Mouse (Mus musculus): ENCODE measurements around the gene Irf9. TPM values are rescaled to one million over a fixed set of nuclear protein-coding genes. Genes with fewer than 3 reads are reported as not detected.

Gene Irf9
- polyA plus RNA-seq, 1 experiment from 2014 or later: 11.6 TPM

DNA sequence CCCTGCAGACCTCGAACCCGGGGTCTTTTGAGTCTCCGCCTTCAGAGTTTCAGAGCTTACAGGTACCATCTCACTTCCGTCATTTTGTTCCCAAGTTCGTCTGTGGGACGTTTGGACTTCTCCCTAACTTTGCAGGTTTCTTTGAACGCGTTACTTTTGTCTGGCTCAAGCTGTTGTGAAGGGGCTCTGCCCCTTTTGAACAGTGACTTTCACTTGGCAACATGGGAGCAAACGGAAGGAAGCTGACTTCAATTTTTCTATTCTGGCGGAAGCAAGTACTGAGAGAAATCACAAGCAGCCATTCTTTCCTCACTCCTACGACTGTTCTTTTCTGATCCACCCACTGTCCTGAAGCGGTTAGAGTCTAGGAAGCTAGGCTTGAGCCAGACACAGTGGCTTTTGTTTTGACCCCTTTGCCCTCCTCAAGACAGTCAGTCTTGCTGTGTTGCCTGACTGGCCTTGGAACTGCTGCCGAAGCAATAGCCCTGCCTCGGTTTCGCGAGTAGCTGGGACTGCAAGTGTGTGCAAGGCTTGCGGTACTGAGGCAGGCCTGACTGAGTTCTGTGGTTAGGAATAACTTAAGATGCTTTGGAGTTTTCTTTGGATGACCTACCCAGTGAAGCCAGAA is 41.0 kb downstream of the Irf9 start:
- Histone ChIP-seq H3K4me1 (peaks cover 20% of the 10 kb centered on the region), H3K9ac (peak overlapping the region; percentile 99; the same call in 1 of the 2 replicates), H3K27ac (peak overlapping the region; percentile 96; the same call in 1 of the 2 replicates), H3K4me3 (replicated peaks) (peak overlapping the region; percentile 96), H3K27me3 (replicated peaks) (no peaks in the 10 kb centered on the region), H3K9me3 (no peaks in the 10 kb centered on the region), H3K36me3 (peaks cover 15% of the 10 kb centered on the region; the same call in 1 of the 2 replicates), H3K4me2 (peak overlapping the region; percentile 74)
- WGBS: 19% methylated on average over 17 of the region's 17 CpGs
- no peak for ATAC-seq (ENCODE audit: insufficient read depth, low FRiP score, low read depth)

DNA sequence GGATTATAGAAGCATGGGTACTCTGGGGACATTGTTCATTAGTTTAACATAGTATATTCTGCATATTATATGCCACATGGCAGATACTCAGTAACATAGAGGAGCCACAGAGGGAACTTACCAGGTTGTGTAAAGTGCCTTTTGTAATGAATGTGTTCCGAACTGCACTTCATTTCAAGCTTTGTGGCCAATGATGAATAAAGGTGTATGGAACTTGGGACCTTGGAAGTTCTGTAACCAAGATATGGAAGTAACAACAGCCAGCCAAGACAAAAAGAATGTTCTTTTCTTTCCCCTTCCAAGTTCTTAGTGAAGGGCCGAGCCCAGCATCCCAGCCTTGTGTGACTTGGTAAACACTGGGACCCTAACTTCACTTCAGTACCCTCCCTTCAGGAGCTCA is 46.5 kb downstream of the Irf9 start, which contains the start of gene Tssk4:
Gene Tssk4, plus strand, starts transcription at position 301 of the 400 bp plus-strand sequence.
- no peak for ATAC-seq (ENCODE audit: insufficient read depth, low FRiP score, low read depth)
- no peak within 1 kb of the TSS for H3K9ac ChIP-seq
- WGBS: 93% methylated on average over 2 of the region's 2 CpGs
- no peak within 1 kb of the TSS for H3K4me2 ChIP-seq
- no peaks in the 10 kb centered on the region for H3K27me3 ChIP-seq (replicated peaks)
- H3K27ac ChIP-seq: no peak within 1 kb of the TSS
- H3K36me3 ChIP-seq: no peaks in the 10 kb centered on the region
- peaks cover 6% of the 10 kb centered on the region for H3K4me1 ChIP-seq
- H3K4me3 ChIP-seq (replicated peaks): no peak within 1 kb of the TSS
- H3K9me3 ChIP-seq: no peaks in the 10 kb centered on the region

GRCm38 (mm10) chr14:55651528-55651927 is 48.2 kb downstream of the Irf9 start:
- 87% methylated on average over 7 of the region's 7 CpGs for WGBS
- no peak for ATAC-seq (ENCODE audit: insufficient read depth, low FRiP score, low read depth)

GRCm38 (mm10) chr14:55656935-55657334 is 53.6 kb downstream of the Irf9 start:
- Histone ChIP-seq H3K27me3 (replicated peaks) (no peaks in the 10 kb centered on the region), H3K36me3 (no peaks in the 10 kb centered on the region; the same call in 1 of the 2 replicates), H3K9me3 (no peaks in the 10 kb centered on the region), H3K27ac (no peak overlapping the region), H3K4me3 (replicated peaks) (no peak overlapping the region), H3K9ac (no peak overlapping the region), H3K4me1 (peaks cover 5% of the 10 kb centered on the region; the same call in 1 of the 2 replicates), H3K4me2 (no peak overlapping the region)
- ATAC-seq (ENCODE audit: insufficient read depth, low FRiP score, low read depth): no peak
- 80% methylated on average over 3 of the region's 3 CpGs for WGBS

More at GRCm38 (mm10) chr14:55651528-55651927, 48.2 kb downstream of the Irf9 start:
- H3K27ac ChIP-seq: no peak overlapping the region
- no peaks in the 10 kb centered on the region for H3K27me3 ChIP-seq (replicated peaks)
- no peak overlapping the region for H3K9ac ChIP-seq
- no peaks in the 10 kb centered on the region for H3K9me3 ChIP-seq
- H3K4me2 ChIP-seq: no peak overlapping the region
- no peaks in the 10 kb centered on the region for H3K36me3 ChIP-seq
- no peak overlapping the region for H3K4me3 ChIP-seq (replicated peaks)
- no peaks in the 10 kb centered on the region for H3K4me1 ChIP-seq

GRCm38 (mm10) chr14:55658011-55658410 is 54.6 kb downstream of the Irf9 start:
- Histone ChIP-seq H3K9me3 (no peaks in the 10 kb centered on the region), H3K4me1 (peaks cover 5% of the 10 kb centered on the region; the same call in 1 of the 2 replicates), H3K27me3 (replicated peaks) (no peaks in the 10 kb centered on the region), H3K36me3 (peaks cover 3% of the 10 kb centered on the region; the same call in 1 of the 2 replicates), H3K4me3 (replicated peaks) (no peak overlapping the region), H3K4me2 (no peak overlapping the region), H3K27ac (no peak overlapping the region), H3K9ac (no peak overlapping the region)
- ATAC-seq (ENCODE audit: insufficient read depth, low FRiP score, low read depth): 0 out of 2 replicates have a peak, but pooled peaks have one; percentile 8
- 92% methylated on average over 5 of the region's 5 CpGs for WGBS

Other genes starting within 250 kb of the Irf9 start
- gene Dhrs4, start 124.8 kb upstream of the Irf9 start, polyA plus RNA-seq (2015; fragmentation: Nextera tagmentation; extraction: Ambion mirVana): 121 TPM in 2 replicates
- 2.1 and 2.2 TPM in 2 replicates for gene Carmil3, start 112.9 kb upstream of the Irf9 start, polyA plus RNA-seq (2015; fragmentation: Nextera tagmentation; extraction: Ambion mirVana)
- 0.23 and 0.42 TPM in 2 replicates for gene Cpne6, start 93.1 kb upstream of the Irf9 start, polyA plus RNA-seq (2015; fragmentation: Nextera tagmentation; extraction: Ambion mirVana)
- not detected in 2 replicates for gene Nrl, start 78.6 kb upstream of the Irf9 start, polyA plus RNA-seq (2015; fragmentation: Nextera tagmentation; extraction: Ambion mirVana)
- gene Pck2, start 63.3 kb upstream of the Irf9 start, polyA plus RNA-seq (2015; fragmentation: Nextera tagmentation; extraction: Ambion mirVana): 48.5 and 52.8 TPM in 2 replicates
- 63.6 and 75.7 TPM in 2 replicates for gene Dcaf11, start 43.6 kb upstream of the Irf9 start, polyA plus RNA-seq (2015; fragmentation: Nextera tagmentation; extraction: Ambion mirVana)
- 1.2 and 1.4 TPM in 2 replicates for gene A730061H03Rik, start 43.2 kb upstream of the Irf9 start, polyA plus RNA-seq (2015; fragmentation: Nextera tagmentation; extraction: Ambion mirVana)
- 0.50 and 1.2 TPM in 2 replicates for gene Fitm1, start 28.0 kb upstream of the Irf9 start, polyA plus RNA-seq (2015; fragmentation: Nextera tagmentation; extraction: Ambion mirVana)
- 159 and 176 TPM in 2 replicates for gene Psme1, start 25.4 kb upstream of the Irf9 start, polyA plus RNA-seq (2015; fragmentation: Nextera tagmentation; extraction: Ambion mirVana)
- 9.4 and 11.2 TPM in 2 replicates for gene Emc9, start 18.3 kb upstream of the Irf9 start, polyA plus RNA-seq (2015; fragmentation: Nextera tagmentation; extraction: Ambion mirVana)
- 265 and 289 TPM in 2 replicates for gene Psme2, start 12.5 kb upstream of the Irf9 start, polyA plus RNA-seq (2015; fragmentation: Nextera tagmentation; extraction: Ambion mirVana)
- 16.7 and 18.4 TPM in 2 replicates for gene Rnf31, start 11.9 kb upstream of the Irf9 start, polyA plus RNA-seq (2015; fragmentation: Nextera tagmentation; extraction: Ambion mirVana)
- gene Rec8, start 14.5 kb downstream of the Irf9 start, polyA plus RNA-seq (2015; fragmentation: Nextera tagmentation; extraction: Ambion mirVana): 9.2 and 10.7 TPM in 2 replicates
- gene Ipo4, start 32.4 kb downstream of the Irf9 start, polyA plus RNA-seq (2015; fragmentation: Nextera tagmentation; extraction: Ambion mirVana): 81.1 and 82.4 TPM in 2 replicates
- gene Gm49378, start 34.3 kb downstream of the Irf9 start, polyA plus RNA-seq (2015; fragmentation: Nextera tagmentation; extraction: Ambion mirVana): 1.3 and 1.7 TPM in 2 replicates
- 123 and 124 TPM in 2 replicates for gene Tm9sf1, start 40.2 kb downstream of the Irf9 start, polyA plus RNA-seq (2015; fragmentation: Nextera tagmentation; extraction: Ambion mirVana)
- 0.40 and 0.59 TPM in 2 replicates for gene Tssk4, start 46.6 kb downstream of the Irf9 start, polyA plus RNA-seq (2015; fragmentation: Nextera tagmentation; extraction: Ambion mirVana)
- 51.3 and 54.3 TPM in 2 replicates for gene Mdp1, start 56.9 kb downstream of the Irf9 start, polyA plus RNA-seq (2015; fragmentation: Nextera tagmentation; extraction: Ambion mirVana)
- 53.5 and 54.6 TPM in 2 replicates for gene Gmpr2, start 68.4 kb downstream of the Irf9 start, polyA plus RNA-seq (2015; fragmentation: Nextera tagmentation; extraction: Ambion mirVana)
- 495 and 515 TPM in 2 replicates for gene Nedd8, start 68.6 kb downstream of the Irf9 start, polyA plus RNA-seq (2015; fragmentation: Nextera tagmentation; extraction: Ambion mirVana)
- 33.9 and 40.4 TPM in 2 replicates for gene Tinf2, start 78.2 kb downstream of the Irf9 start, polyA plus RNA-seq (2015; fragmentation: Nextera tagmentation; extraction: Ambion mirVana)
- 17.9 and 30.5 TPM in 2 replicates for gene Tgm1, start 110.4 kb downstream of the Irf9 start, polyA plus RNA-seq (2015; fragmentation: Nextera tagmentation; extraction: Ambion mirVana)
- gene Rabggta, start 118.7 kb downstream of the Irf9 start, polyA plus RNA-seq (2015; fragmentation: Nextera tagmentation; extraction: Ambion mirVana): 30.0 and 35.8 TPM in 2 replicates
- 92.9 and 96.4 TPM in 2 replicates for gene Dhrs1, start 142.1 kb downstream of the Irf9 start, polyA plus RNA-seq (2015; fragmentation: Nextera tagmentation; extraction: Ambion mirVana)
- 34.3 and 36.7 TPM in 2 replicates for gene Nop9, start 142.1 kb downstream of the Irf9 start, polyA plus RNA-seq (2015; fragmentation: Nextera tagmentation; extraction: Ambion mirVana)
- 11.8 and 12.9 TPM in 2 replicates for gene Cideb, start 154.9 kb downstream of the Irf9 start, polyA plus RNA-seq (2015; fragmentation: Nextera tagmentation; extraction: Ambion mirVana)
- 0.85 and 0.96 TPM in 2 replicates for gene Ltb4r2, start 157.9 kb downstream of the Irf9 start, polyA plus RNA-seq (2015; fragmentation: Nextera tagmentation; extraction: Ambion mirVana)
- 3.8 and 4.7 TPM in 2 replicates for gene Ltb4r1, start 162.4 kb downstream of the Irf9 start, polyA plus RNA-seq (2015; fragmentation: Nextera tagmentation; extraction: Ambion mirVana)
- gene Adcy4, start 180.5 kb downstream of the Irf9 start, polyA plus RNA-seq (2015; fragmentation: Nextera tagmentation; extraction: Ambion mirVana): 6.3 and 8.0 TPM in 2 replicates
- 32.0 and 36.9 TPM in 2 replicates for gene Ripk3, start 185.3 kb downstream of the Irf9 start, polyA plus RNA-seq (2015; fragmentation: Nextera tagmentation; extraction: Ambion mirVana)
- 35.5 and 40.9 TPM in 2 replicates for gene Nfatc4, start 219.6 kb downstream of the Irf9 start, polyA plus RNA-seq (2015; fragmentation: Nextera tagmentation; extraction: Ambion mirVana)